Mouse (Mus musculus) heart, postnatal 14 days (tissue): ENCODE measurements around the gene Plpp1. TPM values are rescaled to one million over a fixed set of nuclear protein-coding genes. Genes with fewer than 3 reads are reported as not detected.

Experiments used
- total RNA-seq, 2 experiments: library from RNA; stranded (reverse); gene quantifications; 2 replicates each; pipeline ENCODE4 v1.2.3; 2021

Plpp1 gene
- total RNA-seq, 2 experiments from 2014 or later = 72.5 to 75.2 TPM

Other genes starting within 250 kb of the Plpp1 start
- gene Il31ra, start 206.4 kb upstream of the Plpp1 start, total RNA-seq = under 1 TPM in 1 of 2 experiments, not detected in 1; 0.07 TPM
- under 1 TPM in 1 of 2 experiments, not detected in 1; 0.15 TPM for gene Ddx4, start 148.3 kb upstream of the Plpp1 start, total RNA-seq
- gene Slc38a9, start 140.0 kb upstream of the Plpp1 start, total RNA-seq = 10 to 100 TPM; 10.7 to 12.3 TPM
- gene Mtrex, start 126.6 kb downstream of the Plpp1 start, total RNA-seq = 10 to 100 TPM; 24.5 to 28.0 TPM
- 10 to 100 TPM; 12.7 to 12.8 TPM for gene Dhx29, start 126.7 kb downstream of the Plpp1 start, total RNA-seq
- under 1 TPM in 1 of 2 experiments, not detected in 1; 0.19 TPM for gene Ccno, start 187.0 kb downstream of the Plpp1 start, total RNA-seq
- gene Mcidas, start 193.1 kb downstream of the Plpp1 start, total RNA-seq = not detected
- gene Cdc20b, start 234.3 kb downstream of the Plpp1 start, total RNA-seq = not detected
- gene Gpx8, start 245.6 kb downstream of the Plpp1 start, total RNA-seq = 10 to 100 TPM; 36.1 to 41.0 TPM